Mouse (Mus musculus) testis, adult 10 weeks (tissue): ENCODE measurements around the gene Saal1. TPM values are rescaled to one million over a fixed set of nuclear protein-coding genes. Genes with fewer than 3 reads are reported as not detected.

Experiments
- polyA plus RNA-seq: library from polyadenylated mRNA; stranded (reverse); fragments of 350-450 nt; fragmentation: Illumina TruSeq; extraction: RNeasy Lipid Tissue Mini Kit (QIAGEN cat#74804); gene quantifications from one replicate; pipeline ENCODE4 v1.2.3, GENCODE M21; 2014; ENCODE audit warnings: low read depth, low replicate concordance

Saal1 gene
- polyA plus RNA-seq = 7.2 TPM

DNA sequence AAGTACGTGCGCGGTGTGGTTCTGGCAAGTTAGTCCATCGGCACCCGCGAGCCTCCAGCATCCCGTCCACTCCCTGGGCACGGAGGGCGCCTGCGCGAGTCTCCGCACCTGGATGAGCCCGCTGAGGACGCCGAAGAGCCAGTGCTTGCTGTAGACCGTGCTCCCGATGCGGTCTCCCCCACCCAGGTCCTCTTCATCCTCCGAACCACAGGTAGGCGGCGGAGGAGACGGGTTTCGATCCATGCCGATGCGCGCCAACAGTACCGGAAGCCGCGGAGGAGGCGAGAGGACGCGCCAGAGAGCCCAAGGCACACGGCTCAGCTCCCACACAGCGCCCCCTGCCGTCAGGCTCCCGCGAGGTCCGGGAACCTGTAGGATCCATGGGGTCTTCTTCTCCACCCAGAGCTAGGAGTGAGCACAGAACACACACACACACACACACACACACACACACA is at the start of gene Saal1:
Saal1 (minus strand) TSS at position 291 of the 455 bp plus-strand sequence.

DNA sequence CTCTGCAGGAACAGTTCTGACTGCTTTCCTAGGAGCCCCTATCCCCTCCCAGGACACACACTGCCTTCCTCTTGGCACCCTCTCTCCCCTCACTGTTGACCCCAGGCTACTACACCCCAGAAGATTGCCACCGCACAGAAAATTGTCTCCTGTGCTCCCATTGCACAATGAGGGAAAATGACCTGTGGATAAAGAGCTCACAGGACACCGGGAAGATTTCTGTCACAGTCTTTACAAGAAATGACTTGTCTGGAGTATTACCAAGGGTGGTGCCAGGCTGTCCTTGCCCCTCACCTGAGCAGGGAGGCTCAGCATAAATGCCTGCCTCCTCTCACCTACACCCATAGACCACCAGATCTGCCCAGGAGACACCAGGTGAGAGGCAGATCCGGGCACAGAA is 41.0 kb upstream of the Saal1 start, which contains the start of gene Saa2:
Saa2 (plus strand) TSS at position 301 of the 400 bp plus-strand sequence.

DNA sequence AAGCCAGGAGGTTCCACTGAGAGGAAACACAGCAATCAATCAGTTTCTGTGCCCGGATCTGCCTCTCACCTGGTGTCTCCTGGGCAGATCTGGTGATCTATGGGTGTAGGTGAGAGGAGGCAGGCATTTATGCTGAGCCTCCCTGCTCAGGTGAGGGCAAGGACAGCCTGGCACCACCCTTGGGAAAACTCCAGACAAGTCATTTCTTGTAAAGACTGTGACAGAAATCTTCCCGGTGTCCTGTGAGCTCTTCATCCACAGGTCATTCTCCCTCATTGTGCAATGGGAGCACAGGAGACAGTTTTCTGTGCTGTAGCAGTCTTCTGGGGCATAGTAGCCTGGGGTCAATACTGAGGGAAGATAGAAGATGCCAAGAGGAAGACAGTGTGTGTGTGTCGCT is 32.4 kb upstream of the Saal1 start, which contains the start of gene Saa1:
Saa1 (minus strand) TSS at position 101 of the 400 bp plus-strand sequence.

DNA sequence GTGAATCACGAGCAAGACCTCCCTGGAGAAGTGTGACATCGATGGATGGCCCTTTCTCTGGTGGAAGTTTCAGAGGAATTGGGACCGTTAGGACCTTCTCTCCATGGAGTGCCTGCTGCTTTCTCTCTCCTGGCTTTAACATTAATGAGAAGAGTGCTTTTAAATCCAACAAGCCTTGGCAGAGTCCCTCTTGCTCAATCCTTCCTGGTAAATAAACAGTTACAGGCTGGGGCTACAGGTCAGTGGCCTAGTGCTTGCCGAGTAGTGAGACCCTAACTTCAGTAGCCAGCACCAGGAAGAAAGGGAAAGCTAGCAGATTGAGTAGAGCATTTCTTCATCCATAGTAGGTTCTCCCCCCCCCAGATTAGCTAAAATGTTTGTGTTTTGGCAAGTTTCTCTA is 22.0 kb upstream of the Saal1 start, which contains the start of gene Saa4:
Saa4 (minus strand) TSS at position 146 of the 400 bp plus-strand sequence.

DNA sequence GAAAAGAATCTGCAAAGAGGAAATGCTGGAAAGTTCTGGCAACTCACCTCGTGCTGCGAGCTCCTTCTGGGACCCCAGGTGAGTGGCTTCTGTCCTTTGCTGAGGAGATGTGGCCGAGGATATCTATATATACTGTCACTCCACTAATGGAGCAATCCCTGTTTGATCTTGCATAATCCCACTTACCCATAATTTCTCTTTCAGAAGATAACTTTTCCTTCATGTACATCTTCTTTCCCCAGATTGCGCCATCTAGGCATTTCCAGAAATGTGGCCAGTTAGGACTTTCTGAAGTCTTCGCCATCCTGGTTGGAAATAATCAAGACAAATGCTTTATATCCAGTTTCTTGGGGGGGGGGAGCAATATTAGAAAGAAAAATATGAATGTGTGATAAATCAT is 5.1 kb upstream of the Saal1 start, which contains the start of gene Saa3:
Saa3 (minus strand) TSS at position 101 of the 400 bp plus-strand sequence.

DNA sequence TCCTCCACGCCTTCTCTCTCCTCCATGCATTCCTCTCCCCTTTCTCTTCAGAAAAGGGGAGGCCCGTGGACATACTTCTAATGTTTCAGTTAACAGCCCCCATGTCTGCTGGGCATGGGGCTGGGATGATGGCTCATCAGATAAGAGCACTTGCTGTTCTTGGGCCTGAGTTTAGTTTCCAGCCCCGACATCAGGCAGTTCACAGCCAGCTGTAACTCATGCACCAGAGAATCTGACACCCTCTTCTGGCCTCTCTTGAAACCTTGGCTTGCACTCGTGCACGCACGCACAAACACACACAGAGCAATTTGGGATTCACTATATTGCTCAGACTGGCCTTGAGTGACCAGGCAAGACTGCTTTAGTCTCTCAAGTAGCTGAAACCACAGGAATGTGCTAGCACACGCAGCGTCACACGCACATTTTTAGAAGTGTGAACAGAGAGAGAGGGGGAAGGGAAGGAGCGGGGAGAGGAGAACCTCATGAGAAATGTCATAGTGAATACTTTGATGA is 38.3 kb downstream of the Saal1 start, which contains the start of gene Tph1:
Tph1 (minus strand) TSS at position 378 of the 513 bp plus-strand sequence.

DNA sequence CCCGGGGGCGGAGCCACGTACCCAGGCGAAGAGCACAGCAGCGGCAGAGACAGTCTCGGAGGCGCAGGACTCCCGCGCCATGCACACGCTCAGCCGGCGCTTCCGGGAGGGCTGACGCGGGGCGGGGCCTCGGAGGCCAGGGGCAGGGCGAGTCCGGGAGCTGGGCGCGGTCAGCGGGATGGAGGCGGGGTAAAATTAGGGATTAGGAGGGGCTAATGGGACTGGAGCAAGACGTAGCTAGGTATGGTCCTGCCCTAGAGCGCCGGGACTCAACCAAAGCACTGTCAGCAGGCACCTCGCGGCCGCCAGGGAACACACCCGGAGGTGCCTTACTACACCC is 70.8 kb downstream of the Saal1 start, which contains the start of gene Sergef:
Sergef (minus strand) TSS at position 116 of the 340 bp plus-strand sequence.

Other genes starting within 250 kb of the Saal1 start
- gene Sergef, start 70.9 kb downstream of the Saal1 start, polyA plus RNA-seq = 0.38 TPM
- 0.18 TPM for gene Tph1, start 38.1 kb downstream of the Saal1 start, polyA plus RNA-seq
- not detected for gene Saa3, start 5.0 kb upstream of the Saal1 start, polyA plus RNA-seq
- gene Saa4, start 21.9 kb upstream of the Saal1 start, polyA plus RNA-seq = 0.25 TPM
- gene Saa1, start 32.3 kb upstream of the Saal1 start, polyA plus RNA-seq = 1.3 TPM
- gene Saa2, start 41.1 kb upstream of the Saal1 start, polyA plus RNA-seq = not detected
- gene Hps5, start 85.4 kb upstream of the Saal1 start, polyA plus RNA-seq = 23.2 TPM
- 238 TPM for gene Gtf2h1, start 85.4 kb upstream of the Saal1 start, polyA plus RNA-seq
- gene Ldha, start 130.8 kb upstream of the Saal1 start, polyA plus RNA-seq = 370 TPM
- gene Ldhc, start 150.5 kb upstream of the Saal1 start, polyA plus RNA-seq = 3,731 TPM
- gene Tsg101, start 209.3 kb upstream of the Saal1 start, polyA plus RNA-seq = 180 TPM
- 15.7 TPM for gene Uevld, start 247.8 kb upstream of the Saal1 start, polyA plus RNA-seq